Mouse (Mus musculus): ENCODE data around the gene Ppan.

Ppan gene

DNA sequence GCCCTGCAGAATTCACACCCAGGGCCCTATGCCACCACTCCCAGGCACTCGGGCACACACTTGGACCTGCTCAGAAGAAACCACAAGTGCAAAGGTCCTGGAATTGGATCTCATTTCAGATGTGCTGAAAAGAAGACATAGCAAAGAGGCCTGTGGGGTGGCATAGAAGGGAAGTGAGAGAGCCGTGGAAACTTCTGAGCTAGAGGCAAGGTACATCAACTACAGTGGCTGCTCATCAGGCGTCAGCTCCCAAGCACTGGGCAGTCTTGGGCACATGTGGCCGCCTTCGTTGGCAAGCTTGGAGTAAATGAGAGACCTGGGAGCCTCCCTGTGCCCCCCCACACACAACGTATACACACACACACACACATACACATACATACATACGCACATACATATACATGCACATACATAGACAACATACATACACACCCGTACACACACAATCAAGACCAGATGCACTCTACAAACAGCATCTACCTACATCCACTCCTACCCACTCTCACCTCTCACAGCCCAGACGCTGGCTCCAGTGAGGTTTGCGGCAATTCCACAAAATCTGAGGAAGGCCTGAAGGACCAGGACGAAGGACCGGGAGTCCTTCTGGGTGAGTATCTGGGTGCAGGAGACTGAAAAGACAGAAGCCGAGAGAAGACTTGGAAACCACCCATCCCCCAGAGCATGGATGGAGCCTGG is 8.7 kb upstream of the Ppan start, which contains the start of gene Angptl6:
Gene Angptl6 (minus strand): TSS at position 631 of the 696 bp plus-strand sequence.
- no peak for DNase-seq (ENCODE audit: low spot score)

DNA sequence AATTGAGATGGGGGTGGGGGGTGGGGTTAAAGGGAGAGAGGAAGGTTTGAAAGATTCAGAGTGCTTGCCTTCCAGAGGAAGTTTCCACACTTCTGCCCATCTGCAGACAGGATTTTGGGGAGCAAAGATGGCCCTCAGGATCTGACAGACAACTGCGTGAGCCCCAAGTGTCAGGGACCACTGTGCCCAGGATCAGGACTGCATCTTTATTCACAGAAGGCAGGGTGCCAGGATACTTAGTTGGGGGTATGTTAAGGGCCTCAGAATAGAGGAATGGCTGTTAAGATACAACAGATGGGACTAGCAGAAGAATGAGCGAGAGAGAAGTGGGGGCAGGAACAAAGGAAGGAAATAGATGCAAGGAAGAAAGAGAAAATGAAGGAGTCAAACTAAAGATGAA is 1.4 kb upstream of the Ppan start:
- DNase-seq (ENCODE audit: low spot score), result no peak

DNA sequence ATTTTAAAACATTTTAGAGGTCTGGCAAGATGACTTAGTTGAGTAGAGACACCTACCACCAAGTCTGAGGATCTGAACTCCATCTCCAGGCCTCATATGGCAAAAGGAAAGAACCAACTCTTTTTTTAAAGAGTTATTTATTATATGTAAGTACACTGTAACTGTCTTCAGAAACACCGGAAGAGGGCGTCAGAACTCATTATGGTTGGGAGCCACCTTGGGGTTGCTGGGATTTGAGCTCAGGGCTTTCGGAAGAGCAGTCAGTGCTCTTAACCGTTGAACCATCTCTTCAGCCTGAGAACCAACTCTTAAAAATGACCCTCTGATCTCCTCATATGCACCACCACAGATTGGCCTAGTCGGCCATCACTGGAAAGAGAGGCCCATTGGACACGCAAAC is 784 bp upstream of the Ppan start:
- no peak for DNase-seq (ENCODE audit: low spot score)

DNA sequence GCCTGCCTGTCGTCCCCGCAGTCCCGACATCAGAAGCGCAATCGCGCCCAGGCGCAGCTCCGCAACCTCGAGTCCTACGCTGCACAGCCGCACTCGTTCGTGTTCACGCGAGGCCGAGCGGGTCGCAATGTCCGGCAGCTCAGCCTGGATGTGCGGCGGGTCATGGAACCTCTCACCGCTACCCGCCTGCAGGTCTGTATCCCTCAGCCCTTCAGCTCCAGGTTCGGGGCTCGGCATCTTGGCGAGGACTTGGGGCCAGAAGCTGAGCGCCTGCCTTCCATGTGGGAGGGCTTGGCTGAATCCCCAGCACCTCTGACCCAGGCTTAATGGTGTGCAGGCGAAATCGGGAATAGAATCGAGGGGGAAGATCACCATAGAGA is 401 bp downstream of the Ppan start:
- no peak for DNase-seq (ENCODE audit: low spot score)

DNA sequence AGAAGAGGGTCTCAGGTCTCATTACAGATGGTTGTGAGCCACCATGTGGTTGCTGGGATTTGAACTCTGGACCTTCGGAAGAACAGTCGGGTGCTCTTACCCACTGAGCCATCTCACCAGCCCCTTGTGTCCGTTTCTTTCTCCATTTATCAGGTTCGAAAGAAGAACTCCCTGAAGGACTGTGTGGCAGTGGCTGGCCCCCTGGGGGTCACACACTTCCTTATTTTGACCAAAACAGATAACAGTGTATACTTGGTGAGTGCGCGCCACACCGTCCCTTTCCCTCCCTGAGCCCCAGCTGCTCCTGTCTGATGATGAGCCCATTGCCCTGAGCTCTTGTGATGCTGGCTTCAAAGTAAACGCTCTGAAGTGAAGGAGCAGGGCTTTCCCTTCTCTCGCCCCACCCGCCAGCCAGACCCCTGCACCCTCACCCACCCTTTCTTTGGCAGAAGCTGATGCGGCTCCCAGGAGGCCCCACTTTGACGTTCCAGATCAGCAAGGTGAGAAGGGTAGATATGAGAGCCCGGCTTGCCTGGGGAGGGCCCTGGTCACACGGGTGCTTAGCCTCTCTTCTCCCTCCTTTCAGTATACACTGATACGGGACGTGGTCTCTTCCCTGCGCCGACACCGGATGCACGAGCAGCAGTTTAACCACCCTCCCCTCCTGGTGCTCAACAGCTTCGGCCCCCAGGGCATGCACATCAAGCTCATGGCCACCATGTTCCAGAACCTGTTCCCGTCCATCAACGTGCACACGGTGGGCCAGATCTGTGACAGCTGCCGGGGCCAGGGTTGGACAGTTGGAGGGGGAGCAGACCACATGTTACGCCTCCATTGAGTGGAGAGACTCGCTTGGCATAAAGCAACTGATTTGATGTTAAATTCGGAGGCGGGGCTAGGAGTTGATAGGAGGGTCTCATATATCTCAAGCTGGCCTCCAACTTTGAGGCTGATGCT is 1.5 kb downstream of the Ppan start:
- peak; percentile 74 for DNase-seq (ENCODE audit: low spot score)

GRCm38 (mm10) chr9:20890411-20890810 is 2.4 kb downstream of the Ppan start:
- DNase-seq (ENCODE audit: low spot score), result no peak

DNA sequence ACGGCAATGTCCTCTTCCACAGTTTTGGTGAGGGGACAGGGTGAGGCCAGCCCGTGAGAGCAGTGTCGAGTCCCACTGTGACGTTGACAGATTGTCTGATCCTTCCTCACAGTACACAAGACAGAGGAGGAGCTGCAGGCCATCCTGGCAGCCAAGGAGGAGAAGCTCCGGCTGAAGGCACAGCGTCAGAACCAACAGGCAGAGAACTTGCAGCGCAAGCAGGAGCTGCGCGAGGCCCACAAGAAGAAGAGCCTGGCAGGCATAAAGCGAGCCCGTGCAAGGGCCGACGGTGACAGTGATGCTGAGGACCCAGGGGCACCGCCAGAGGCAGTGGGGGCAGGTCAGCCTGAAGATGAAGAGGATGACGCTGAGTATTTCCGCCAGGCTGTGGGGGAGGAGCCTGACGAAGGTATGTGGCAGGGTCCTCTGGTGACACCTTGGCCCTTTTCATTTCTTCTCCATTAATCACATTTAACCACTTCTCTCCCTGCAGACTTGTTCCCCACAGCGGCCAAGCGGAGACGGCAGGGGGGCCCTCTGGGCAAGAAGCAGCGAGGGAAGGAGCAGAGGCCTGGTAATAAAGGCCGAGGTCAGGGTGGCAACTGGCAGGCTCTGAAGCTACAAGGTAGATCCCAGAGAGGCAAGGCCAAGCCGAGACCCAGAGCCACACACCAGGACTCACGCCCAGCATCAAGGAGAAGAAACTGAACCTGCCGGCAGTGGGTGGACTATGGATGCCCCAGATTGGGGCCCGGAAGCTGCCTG is 3.5 kb downstream of the Ppan start:
- no peak for DNase-seq (ENCODE audit: low spot score)

DNA sequence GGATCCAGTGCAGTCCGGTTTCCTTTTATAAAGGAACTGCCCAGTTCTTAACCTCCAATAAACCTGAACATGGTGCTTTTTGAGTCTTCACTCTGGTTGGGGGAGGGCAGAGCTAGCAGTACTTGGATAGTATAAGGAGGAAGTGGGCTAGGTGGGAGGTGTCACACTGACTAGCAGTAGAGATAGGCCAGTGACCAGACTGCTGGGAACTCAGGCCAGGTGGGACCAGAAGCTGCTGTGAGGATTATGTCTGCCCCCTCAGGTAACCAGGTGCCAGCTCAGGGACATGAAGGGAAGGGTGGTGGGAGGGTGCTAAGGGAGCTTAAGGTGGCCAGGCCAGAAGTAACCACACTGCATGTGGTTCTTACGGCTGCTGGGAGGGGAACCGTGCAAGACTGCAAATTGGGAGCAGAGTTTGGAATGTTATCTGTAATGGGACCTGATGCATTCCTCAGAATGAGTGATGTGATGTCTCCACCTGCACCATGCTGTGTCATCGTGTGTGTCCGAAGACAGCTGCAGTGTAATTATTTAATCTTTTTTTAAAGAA is 4.2 kb downstream of the Ppan start:
- no peak for DNase-seq (ENCODE audit: low spot score)

GRCm38 (mm10) chr9:20893069-20893468 is 5.1 kb downstream of the Ppan start:
- no peak for DNase-seq (ENCODE audit: low spot score)

DNA sequence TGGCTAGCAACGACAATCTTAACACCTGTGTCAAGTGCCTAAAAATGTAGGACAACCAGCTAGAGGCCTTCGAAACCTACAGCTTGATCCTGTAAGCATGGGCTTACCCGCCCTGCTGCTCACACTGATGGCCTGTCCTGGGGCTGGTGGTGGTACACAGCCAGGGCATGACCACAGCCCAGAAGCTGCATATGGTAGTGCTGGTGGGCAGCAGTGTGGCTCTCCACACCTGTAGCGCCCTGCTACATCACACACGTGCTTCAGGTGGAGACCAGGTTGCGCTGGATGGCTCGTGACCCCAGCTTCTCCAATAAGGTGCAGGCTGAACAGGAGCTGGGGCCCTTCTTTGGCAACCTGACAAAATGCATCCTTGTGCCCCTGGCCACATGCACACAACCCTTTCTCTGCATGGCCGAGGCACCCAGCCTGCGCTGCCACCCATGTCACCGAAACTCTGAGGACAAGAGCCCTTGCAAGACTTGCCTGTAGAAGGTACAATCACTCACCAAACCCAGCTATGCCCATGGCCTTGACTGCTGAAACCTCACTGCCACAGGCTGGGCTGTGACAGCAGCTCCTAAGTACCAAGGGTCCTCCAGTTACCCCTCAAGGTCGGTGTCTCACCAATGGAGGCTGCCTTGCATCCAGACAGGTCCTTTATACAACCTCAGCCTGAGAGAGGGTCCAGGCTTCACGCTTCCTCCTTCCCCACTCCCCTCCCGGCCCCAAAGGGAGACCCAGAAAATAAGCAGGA is 5.8 kb downstream of the Ppan start:
- DNase-seq (ENCODE audit: low spot score), result no peak

DNA sequence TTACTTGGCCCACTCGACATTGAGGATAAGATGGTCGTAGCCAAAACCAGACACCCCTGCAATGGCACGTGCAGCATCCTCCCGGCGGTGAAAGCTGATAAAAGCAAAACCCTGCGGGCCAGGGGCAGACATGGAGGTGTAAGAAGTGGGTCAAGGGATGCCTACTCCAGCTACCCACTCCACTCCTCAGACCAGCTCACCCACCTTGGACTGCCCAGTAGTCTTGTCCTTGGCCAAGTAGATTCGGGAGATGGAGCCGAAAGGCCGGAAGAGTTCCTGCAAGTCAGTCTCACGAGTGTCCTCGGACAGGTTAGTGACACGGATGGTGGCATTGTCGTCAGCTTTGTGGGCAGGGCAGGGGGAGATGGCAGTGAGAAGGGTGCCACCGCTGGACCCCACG is 6.7 kb downstream of the Ppan start:
- DNase-seq (ENCODE audit: low spot score), result no peak

DNA sequence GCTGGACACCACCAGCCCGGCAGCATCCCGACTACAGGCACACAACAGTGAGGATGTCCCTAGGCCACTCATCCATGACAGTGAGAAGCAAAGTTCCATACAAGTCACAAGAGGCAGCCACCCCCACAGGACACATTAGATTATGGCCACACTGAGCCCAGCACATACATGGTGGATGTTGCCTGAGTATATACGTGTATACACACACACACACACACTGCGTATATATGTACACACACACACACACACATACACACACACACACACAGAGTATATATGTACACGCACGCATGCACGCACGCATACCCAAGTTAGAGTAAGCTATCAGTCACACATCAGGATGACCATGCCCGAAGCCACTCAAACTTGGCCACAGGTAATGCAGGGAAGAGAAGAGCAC is 7.4 kb downstream of the Ppan start:
- DNase-seq (ENCODE audit: low spot score), result no peak

DNA sequence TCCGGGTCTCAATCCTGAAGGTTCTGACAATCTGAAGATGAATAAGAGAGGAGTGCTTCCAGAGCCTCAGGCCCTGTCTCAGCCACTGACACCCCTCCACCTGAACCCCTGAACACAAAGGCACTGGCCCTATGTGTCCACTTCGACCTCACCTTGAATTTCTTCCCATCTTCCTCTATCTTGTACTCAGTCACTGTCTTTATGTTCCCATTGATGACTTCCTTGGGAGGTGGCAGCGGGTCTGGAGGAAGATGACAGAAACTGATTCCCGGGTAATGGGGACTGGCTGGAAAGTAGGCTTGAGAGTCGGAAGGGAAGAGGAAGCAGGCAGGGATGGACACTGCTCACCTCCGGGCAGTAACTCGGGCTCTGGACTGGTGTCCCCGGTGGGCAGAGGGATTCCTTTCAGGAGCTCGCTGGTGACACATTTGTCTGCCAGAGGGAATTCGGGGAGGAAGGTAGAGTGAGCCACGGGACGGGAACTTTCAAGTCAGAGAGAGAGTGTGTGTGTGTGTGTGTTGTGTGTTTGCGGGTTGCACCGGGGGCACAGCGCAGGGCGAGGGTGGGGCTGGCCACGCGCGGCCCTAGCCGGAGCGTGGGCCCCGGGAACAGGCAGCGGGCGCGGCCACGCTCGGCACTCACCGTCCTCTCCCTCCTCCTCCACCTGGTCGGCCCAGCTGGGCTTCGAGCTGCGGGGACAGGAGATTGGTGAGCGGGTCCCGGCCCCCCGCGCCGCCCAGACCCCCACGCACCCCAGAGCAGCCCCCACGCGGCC is 9.9 kb downstream of the Ppan start:
- DNase-seq (ENCODE audit: low spot score), result no peak

GRCm38 (mm10) chr9:20898511-20899073 is 10.6 kb downstream of the Ppan start, which contains the start of gene Eif3g:
Gene Eif3g, minus strand, starts transcription at chr9:20898623.
- peak; percentile 81 for DNase-seq (ENCODE audit: low spot score)

DNA sequence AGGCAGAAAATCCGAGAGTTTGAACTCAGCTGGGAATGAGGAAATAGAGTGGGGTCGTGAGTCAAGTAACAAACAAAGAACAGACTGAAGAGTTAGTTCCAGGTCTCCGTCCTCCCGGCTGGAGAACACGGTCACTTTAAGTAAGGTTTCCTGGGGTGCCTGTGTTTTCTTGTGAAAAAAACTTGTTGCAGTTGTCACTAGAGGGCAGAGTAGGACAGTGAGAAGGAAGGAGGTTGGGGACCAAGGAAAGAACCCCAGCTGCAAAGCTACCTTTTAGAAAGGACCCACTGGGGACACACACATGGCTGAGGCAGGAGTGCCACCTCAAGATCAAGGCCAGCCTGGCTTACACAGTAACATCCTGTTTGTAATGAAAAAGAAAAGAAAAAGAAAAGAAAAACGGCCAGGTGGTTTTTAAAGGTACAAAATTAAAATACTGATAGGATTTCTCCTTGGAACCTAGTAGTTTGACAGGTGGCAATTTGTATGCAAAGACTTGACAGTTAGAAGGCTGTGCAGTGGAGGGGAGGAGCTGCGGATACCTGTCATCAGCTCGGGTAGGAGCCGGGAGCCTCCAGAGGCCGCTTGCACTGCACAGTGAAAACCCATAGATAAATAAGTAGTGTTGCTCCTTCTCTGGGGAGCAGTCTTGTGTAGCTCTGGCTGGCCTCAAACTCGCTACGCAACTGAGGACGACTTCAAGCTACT is 13.6 kb downstream of the Ppan start:
- peak; percentile 68 for DNase-seq (ENCODE audit: low spot score)

DNA sequence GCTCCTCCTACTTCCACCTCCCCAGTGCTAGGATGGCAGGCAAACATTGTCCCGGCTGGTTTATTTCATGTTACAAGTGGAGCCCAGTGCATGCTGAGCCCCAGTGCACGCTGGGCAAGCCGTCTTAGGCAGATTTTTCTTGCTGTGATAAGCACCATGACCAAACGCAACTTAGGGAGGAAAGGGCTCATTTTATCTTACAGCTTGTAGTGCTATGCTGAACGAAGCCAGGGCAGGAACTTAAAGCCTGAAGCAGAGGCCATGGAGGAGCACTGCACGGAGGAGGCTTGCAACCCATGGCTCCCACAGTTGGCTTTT is 14.2 kb downstream of the Ppan start:
- DNase-seq (ENCODE audit: low spot score), result no peak

- DNase-seq (ENCODE audit: low spot score), result no peak
These were observed 22.0 kb downstream of the Ppan start for GRCm38 (mm10) chr9:20909948-20910347.

GRCm38 (mm10) chr9:20916160-20916559 is 28.2 kb downstream of the Ppan start:
- peak; percentile 59 for DNase-seq (ENCODE audit: low spot score)

- DNase-seq (ENCODE audit: low spot score), result no peak
These were observed 35.3 kb downstream of the Ppan start for GRCm38 (mm10) chr9:20923258-20923657.
